Mouse (Mus musculus): ENCODE results near the gene Macf1. TPM values are rescaled to one million over a fixed set of nuclear protein-coding genes. Genes with fewer than 3 reads are reported as not detected.
"Not testable (repeated sequence)": the region's sequence is repeated elsewhere in the genome, so short reads cannot be mapped to it uniquely, and the experiment has no call there.

Macf1 gene
- total RNA-seq, 4 experiments from 2014 or later: 214 to 262 (median 235) TPM

DNA sequence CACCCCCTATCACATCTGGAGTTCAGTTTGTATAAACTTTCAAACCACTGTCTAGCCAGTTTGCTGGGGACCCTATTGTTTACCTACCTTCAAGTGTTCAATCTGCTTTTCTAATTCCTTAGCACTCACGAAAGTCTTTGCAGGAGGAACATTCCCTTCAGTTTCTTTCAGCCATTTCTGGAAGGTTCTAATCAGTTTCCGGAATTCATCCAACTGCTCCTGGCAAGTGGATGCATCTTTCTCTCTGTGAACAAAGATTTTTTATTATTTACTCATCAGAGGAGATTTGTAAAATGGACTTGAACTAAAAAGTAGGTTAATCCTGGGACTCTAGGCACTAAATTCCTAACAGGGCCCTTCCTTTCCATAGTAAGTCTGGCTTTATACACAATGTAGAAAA is 236.1 kb downstream of the Macf1 start:
- DNase-seq (ENCODE audit: low spot score in 2 of 2): no peak

- no peak for DNase-seq (ENCODE audit: low spot score in 2 of 2)
Measured at GRCm38 (mm10) chr4:123447251-123447650, 236.9 kb downstream of the Macf1 start.

- DNase-seq (ENCODE audit: low spot score in 2 of 2): no peak
Measured at GRCm38 (mm10) chr4:123446754-123447153, 237.4 kb downstream of the Macf1 start.

GRCm38 (mm10) chr4:123446221-123446620 is 237.9 kb downstream of the Macf1 start:
- not testable (repeated sequence) for DNase-seq (ENCODE audit: low spot score in 2 of 2)

DNA sequence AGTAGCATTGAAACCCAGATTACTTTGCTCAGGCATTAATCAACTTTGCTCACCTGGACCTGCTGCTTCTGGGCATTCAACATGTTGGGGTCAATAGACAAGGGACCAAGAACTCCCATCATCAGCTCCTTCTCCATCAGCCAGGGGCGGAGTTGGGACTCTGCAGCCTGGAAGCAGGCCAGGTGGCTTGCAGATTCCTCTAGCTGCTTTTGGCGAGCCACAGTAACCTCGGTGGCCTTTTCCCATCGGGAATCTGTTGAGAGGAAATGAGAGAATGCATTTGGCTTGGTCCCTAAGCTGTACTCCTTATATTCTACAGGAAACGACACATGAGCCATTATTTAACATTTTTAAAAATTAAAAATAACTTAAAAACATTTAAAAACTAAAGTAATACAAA is 245.7 kb downstream of the Macf1 start:
- DNase-seq (ENCODE audit: low spot score in 2 of 2): no peak

DNA sequence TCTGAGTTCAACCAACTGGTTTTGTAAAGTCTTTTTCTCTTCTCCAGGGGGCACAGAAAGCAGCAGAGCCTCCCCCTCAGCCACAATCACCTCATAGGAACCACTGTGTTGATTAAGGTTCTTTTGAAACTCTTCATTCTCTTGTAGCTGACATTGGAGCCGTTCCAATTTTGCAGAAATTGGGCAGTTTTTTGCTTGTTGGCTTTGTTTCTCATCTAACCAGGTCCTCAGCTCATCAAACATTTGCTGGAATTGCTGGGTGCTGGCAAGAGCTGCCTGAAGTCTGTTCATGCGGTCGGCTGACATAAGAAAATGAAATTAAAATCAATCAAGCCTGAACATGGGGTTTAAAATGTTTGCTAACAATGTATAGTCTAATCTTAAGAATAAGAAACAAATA is 251.0 kb downstream of the Macf1 start:
- no peak for DNase-seq (ENCODE audit: low spot score in 2 of 2)

GRCm38 (mm10) chr4:123431936-123432335 is 252.2 kb downstream of the Macf1 start:
- DNase-seq (ENCODE audit: low spot score in 2 of 2): no peak

GRCm38 (mm10) chr4:123427900-123428684 is 256.1 kb downstream of the Macf1 start:
- no peak for DNase-seq (ENCODE audit: low spot score in 2 of 2)

DNA sequence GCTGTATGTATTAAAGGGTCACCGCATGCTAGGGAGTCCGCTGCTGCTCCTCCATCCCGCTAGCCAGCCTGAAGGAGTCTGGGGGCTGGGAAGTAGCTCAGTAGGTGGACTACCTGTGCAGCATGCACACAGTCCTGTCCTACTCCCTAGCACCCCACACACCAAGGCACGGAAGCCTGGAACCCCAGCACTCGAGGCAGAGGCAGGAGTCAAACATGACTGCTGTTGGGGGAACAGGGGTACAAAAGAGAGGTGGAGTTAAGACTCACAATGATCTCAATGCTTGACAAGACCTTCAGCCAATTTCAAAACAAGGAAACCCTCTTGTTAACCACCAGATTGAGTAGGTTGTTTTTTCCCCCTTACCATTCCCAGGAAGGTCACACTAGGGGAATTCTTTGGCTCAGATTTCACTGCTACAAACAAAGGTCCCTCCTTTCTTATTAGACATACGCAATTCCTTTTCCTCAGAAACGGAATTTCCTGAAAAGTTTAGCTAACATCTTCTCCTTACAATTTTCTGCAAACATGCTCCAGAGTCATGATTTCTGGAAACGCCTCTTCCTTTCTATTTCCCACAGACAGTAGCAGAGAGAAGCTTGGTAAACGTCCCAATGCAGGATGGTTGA is 256.8 kb downstream of the Macf1 start:
- no peak for DNase-seq (ENCODE audit: low spot score in 2 of 2)

DNA sequence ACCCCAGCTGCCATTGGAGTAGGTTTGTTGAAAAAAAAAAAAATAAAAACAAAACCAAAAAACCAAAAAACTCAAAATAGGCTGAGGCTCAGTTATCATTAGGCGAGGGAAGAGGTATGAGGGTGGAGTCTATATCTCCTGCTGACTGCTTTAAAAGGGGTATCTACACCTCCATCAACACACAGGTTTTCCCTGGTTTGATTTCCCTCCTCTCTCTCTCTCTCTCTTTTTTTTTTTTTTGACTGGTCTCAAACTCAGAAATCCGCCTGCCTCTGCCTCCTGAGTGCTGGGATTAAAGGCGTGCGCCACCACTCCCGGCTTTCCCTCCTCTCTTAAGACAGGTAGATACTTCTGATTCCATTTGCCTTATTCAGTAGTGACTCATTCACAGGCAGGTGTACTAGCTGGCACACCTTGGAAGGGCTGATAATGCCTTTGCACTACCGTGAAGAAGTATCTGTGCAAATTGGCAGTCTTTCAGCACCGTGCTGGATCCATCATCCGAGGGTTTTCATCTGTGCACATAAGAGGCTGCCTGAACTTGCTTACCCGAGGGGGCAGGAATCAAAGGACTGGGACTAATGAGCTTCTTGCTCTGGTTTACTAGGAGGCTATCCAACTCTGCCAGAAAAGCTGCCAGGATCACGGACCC is 257.6 kb downstream of the Macf1 start:
- no peak for DNase-seq (ENCODE audit: low spot score in 2 of 2)

GRCm38 (mm10) chr4:123425672-123426272 is 258.4 kb downstream of the Macf1 start:
- DNase-seq (ENCODE audit: low spot score in 2 of 2): no peak

DNA sequence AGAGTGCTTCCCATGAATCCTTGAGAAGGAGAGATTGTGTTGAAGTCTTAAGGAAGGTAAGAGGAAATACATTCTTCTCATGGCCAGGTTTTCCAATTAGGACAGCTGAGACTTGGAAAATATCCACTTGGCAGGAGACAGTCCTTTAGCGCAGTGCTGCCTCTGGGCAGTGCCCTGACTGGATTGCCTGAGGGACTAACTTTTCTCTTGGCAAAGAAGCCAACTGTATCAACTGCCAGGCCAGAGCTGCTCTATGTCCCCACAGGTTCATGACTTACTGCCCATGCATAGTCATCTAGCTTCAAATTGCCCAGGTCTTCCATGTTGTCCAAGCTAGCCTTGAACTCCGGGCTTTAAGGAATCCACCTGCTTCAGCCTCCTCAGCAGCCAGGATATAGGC is 260.1 kb downstream of the Macf1 start:
- DNase-seq (ENCODE audit: low spot score in 2 of 2): no peak

DNA sequence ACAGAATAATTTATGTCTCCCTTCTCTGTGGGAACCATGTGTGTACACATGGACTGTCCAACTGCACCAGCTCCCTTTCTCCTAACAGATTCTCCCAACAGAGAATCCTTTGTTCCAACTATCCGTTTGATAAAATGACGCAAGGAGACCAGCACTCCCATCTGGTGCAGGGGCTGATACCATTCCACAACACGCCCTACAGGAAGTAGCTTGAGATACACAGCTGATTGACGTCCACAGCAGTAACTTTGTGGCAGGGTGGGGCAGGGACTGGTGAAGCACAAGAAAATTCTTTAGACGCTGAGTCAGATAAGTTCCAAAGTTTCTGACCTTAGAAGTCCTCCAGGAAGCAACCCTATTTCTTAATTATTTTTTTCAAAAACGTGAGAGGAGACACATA is 261.3 kb downstream of the Macf1 start:
- no peak for DNase-seq (ENCODE audit: low spot score in 2 of 2)

DNA sequence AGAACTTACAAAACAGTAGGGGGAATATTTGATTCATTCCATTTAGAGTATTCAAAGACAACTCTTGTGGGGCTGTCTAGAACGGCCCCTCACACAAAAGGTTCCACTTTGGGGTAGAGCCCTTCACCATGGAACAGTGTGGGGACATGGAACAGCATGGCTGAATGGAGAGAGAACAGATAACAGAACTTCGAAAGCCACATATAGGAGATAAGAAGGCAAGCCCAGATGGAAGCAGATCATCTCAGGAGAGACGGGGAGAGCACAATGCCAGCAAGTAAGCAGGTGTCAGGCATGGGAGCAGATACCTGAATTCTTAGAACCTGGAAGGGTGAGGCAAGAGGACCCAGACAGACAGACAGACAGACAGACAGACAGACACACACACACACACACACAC is 266.1 kb downstream of the Macf1 start:
- DNase-seq (ENCODE audit: low spot score in 2 of 2): no peak

- no peak for DNase-seq (ENCODE audit: low spot score in 2 of 2)
Measured at GRCm38 (mm10) chr4:123417478-123417877, 266.7 kb downstream of the Macf1 start.

DNA sequence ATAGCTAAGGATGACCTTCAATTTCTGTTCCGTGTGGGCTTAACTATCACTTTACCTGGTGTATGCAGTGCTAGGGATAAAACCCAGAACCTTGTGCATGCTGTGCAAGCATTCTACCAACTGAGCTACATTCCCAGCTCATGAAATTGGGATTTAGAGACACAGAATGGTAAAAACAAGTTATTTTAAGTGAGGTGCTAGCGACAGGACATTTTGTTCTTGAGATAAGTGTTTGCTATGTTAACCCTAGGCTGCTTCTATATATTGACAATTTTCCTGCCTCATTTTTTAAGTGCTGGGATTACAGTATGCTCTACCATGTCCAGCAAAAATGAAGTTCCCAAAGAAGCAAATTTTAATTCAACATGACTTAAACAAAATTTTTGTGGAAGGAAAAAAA is 267.3 kb downstream of the Macf1 start:
- no peak for DNase-seq (ENCODE audit: low spot score in 2 of 2)

DNA sequence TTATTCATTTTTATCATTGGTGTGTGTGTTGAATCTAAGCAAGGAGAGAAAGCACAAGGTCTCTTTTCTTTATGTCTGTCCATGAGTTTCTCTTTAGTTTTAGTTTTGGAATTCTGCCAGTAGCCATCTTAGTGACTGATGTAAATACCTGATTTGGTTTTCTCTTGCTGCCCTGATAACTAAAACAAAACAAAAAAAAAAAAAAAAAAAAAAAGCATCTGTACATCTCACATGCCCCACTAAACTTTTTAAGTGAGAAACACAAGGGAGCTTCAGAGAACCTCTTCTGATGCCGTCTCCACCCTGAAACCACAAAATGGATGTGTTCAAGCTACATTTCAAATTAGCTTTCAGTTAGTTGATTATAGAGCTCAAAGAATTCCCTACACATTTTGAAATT is 268.6 kb downstream of the Macf1 start:
- no peak for DNase-seq (ENCODE audit: low spot score in 2 of 2)

DNA sequence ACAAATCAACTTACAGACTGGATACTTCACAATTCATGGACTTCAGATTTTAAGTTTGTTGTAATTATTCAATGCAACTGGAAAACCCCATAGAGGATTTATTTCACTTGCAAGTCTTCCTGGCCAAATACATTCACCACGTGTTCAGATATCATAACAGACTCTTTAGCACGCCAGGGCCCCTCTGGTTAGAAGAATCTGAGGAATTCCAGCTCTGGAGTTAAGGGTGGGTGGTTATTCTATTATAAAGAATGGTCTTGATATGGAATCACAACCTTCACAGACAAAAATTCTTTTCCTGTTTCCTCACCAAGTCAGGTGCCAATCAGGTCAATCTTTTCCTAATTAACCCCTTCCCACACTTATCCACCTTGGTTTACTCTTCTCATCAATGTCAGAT is 270.3 kb downstream of the Macf1 start:
- DNase-seq (ENCODE audit: low spot score in 2 of 2): no peak

GRCm38 (mm10) chr4:123412981-123413380 is 271.2 kb downstream of the Macf1 start:
- DNase-seq (ENCODE audit: low spot score in 2 of 2): no peak

DNA sequence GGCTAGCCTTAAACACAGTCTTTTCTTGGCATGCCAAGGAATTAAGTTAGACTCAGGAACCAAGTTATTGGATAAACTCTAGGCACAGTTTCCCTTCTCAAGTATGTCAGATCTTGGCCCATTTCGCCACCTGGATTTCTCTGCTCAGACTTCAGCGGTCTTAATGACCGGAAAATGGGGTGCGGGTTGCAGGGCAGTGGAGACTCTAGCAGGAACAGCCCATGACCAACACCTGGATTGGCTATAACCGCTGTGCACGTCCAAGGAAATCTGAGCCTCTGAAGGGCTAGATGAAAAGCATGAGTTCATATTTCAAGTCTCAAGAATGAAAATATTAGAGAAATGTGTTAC is 271.7 kb downstream of the Macf1 start:
- no peak for DNase-seq (ENCODE audit: low spot score in 2 of 2)

DNA sequence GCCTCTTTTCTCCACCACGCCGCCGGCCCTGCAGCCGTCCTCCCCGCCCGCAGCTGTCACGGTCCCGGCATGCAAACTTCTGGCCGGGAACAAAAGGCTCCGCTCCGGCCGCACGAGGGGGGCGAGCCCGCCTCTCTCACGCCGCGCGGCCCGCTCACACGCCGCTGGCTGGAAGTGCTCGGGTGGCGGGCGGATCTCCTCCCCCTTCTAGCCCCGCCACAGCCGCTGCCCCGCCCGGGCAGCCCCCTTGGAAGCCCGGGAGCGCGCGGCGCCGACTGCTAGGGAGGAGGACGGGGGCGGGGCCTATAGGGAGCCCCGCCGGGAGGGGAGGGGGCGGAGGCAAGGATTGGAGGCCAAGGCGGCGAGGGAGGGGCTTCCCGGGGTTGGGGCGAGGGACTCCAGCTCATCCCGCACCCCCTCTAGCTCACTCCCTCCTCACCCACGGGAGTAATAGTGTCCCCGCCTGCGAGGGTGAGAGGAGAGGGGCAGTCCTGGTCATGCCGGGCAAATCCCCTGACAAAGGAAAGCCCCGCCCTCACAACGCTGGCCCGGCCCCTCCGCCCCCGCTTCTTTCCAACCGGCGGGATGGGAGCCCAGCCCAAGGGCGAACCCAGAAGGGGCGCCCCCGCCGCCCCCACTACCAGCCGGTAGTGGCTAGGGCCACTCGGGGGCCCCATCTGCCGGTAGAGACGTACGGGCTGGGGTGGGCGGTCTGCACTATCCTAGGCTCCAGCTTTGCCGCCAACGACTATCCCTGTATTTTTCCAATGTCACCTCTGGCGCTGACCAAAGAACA is 272.2 kb downstream of the Macf1 start:
- DNase-seq (ENCODE audit: low spot score in 2 of 2): peak; percentile 60 to 70

Measured in left cerebral cortex, adult 8-10 months (tissue).